Mouse (Mus musculus) heart, embryonic 11.5 days (tissue): ENCODE measurements around the gene Gm9803. TPM values are rescaled to one million over a fixed set of nuclear protein-coding genes. Genes with fewer than 3 reads are reported as not detected.
A peak's percentile ranks its signal among the peaks of the same experiment; 100 is the strongest.

Experiments
- ATAC-seq: fragments of 200-750 bp; cut with Nextera tagmentation; replicated peaks from 2 replicates; pipeline ENCODE4 v1.8.0; 2017; ENCODE audit warnings: moderate library complexity; ENCODE audit not compliant: insufficient number of reproducible peaks, low FRiP score, low TSS enrichment
- H3K27ac ChIP-seq: fragments of 300-500 bp; sonication (generic); 2 replicates; pipeline ENCODE4 v1.5.1; 2014; ENCODE audit warnings: mild to moderate bottlenecking, low read depth, low read length
- H3K27me3 ChIP-seq: fragments of 300-500 bp; sonication (generic); 2 replicates; pipeline ENCODE4 v1.6.1; 2014; ENCODE audit warnings: mild to moderate bottlenecking, low read length, mixed read lengths; ENCODE audit not compliant: control insufficient read depth, insufficient read depth
- H3K36me3 ChIP-seq: fragments of 300-500 bp; sonication (generic); 2 replicates; pipeline ENCODE4 v1.6.1; 2014; ENCODE audit warnings: mild to moderate bottlenecking, low read length, moderate library complexity, mixed read lengths; ENCODE audit not compliant: control insufficient read depth, insufficient read depth
- H3K4me1 ChIP-seq: fragments of 300-500 bp; sonication (generic); 2 replicates; pipeline ENCODE4 v1.6.1; 2014; ENCODE audit warnings: low read length; ENCODE audit not compliant: control insufficient read depth, insufficient read depth
- H3K4me2 ChIP-seq: fragments of 300-500 bp; sonication (generic); 2 replicates; pipeline ENCODE4 v1.6.1; 2014; ENCODE audit warnings: mild to moderate bottlenecking, moderate library complexity
- H3K4me3 ChIP-seq: fragments of 300-500 bp; sonication (generic); 2 replicates; pipeline ENCODE4 v1.5.1; 2014; ENCODE audit warnings: low read depth, low read length
- H3K9ac ChIP-seq: fragments of 300-500 bp; sonication (generic); 2 replicates; pipeline ENCODE4 v1.6.1; 2014; ENCODE audit warnings: mild to moderate bottlenecking, low read depth, low read length, moderate library complexity
- H3K9me3 ChIP-seq: fragments of 300-500 bp; sonication (generic); replicated peaks from 2 replicates; pipeline ENCODE4 v1.6.1; 2016; ENCODE audit warnings: low read length; ENCODE audit not compliant: control insufficient read depth
- WGBS: fragments of 180-500 bp; shearing (Covaris S2); extraction: QIAGEN DNeasy Blood & Tissue Kit; methylation state at CpG from one replicate; pipeline ENCODE4 v1.1.7; 2014; ENCODE audit not compliant: insufficient replicate concordance; 5-methylcytosine and 5-hydroxymethylcytosine counted together
- polyA plus RNA-seq: library from polyadenylated mRNA; unstranded; fragments of >200 nt; fragmentation: Nextera tagmentation; extraction: Ambion mirVana; gene quantifications from 2 replicates; pipeline ENCODE4 v1.2.1, GENCODE M21; 2014

Gm9803 gene
- polyA plus RNA-seq, 1 experiment from 2014 or later: 22.7 TPM

GRCm38 (mm10) chr10:43482021-43482420, 41.9 kb upstream of the Gm9803 start:
- 88% methylated on average over 5 of the region's 5 CpGs for WGBS

GRCm38 (mm10) chr10:43483426-43483995, 40.4 kb upstream of the Gm9803 start:
- Histone ChIP-seq H3K27me3 (no peaks in the 10 kb centered on the region), H3K4me1 (peaks cover 28% of the 10 kb centered on the region), H3K36me3 (no peaks in the 10 kb centered on the region), H3K27ac (peak overlapping the region; percentile 85), H3K4me2 (peak overlapping the region; percentile 58), H3K9me3 (no peaks in the 10 kb centered on the region), H3K4me3 (no peak overlapping the region), H3K9ac (peak overlapping the region; percentile 62)
- ATAC-seq: no peak
- WGBS: 25% methylated on average over 9 of the region's 9 CpGs

More at GRCm38 (mm10) chr10:43482021-43482420, 41.9 kb upstream of the Gm9803 start:
- Histone ChIP-seq H3K4me1 (peaks cover 22% of the 10 kb centered on the region), H3K36me3 (no peaks in the 10 kb centered on the region), H3K27ac (no peak overlapping the region), H3K4me3 (no peak overlapping the region), H3K27me3 (no peaks in the 10 kb centered on the region), H3K9me3 (no peaks in the 10 kb centered on the region), H3K4me2 (no peak overlapping the region), H3K9ac (no peak overlapping the region)
- no peak for ATAC-seq

- Histone ChIP-seq H3K36me3 (no peaks in the 10 kb centered on the region), H3K27me3 (no peaks in the 10 kb centered on the region), H3K27ac (no peak overlapping the region), H3K4me2 (no peak overlapping the region), H3K4me1 (peaks cover 46% of the 10 kb centered on the region), H3K9ac (no peak overlapping the region), H3K9me3 (no peaks in the 10 kb centered on the region), H3K4me3 (no peak overlapping the region)
- 81% methylated on average over 6 of the region's 6 CpGs for WGBS
- ATAC-seq: no peak
Measured at GRCm38 (mm10) chr10:43485751-43486268, 38.1 kb upstream of the Gm9803 start.

GRCm38 (mm10) chr10:43487441-43488010, 36.4 kb upstream of the Gm9803 start:
- H3K4me1 ChIP-seq: peaks cover 42% of the 10 kb centered on the region
- H3K27ac ChIP-seq: no peak overlapping the region
- H3K36me3 ChIP-seq: no peaks in the 10 kb centered on the region
- H3K4me2 ChIP-seq: no peak overlapping the region
- no peaks in the 10 kb centered on the region for H3K27me3 ChIP-seq
- H3K4me3 ChIP-seq: no peak overlapping the region
- no peak for ATAC-seq
- H3K9ac ChIP-seq: no peak overlapping the region
- 72% methylated on average over 3 of the region's 3 CpGs for WGBS
- no peaks in the 10 kb centered on the region for H3K9me3 ChIP-seq

GRCm38 (mm10) chr10:43488258-43488657, 35.6 kb upstream of the Gm9803 start:
- Histone ChIP-seq H3K4me1 (peaks cover 37% of the 10 kb centered on the region), H3K27ac (no peak overlapping the region), H3K9me3 (no peaks in the 10 kb centered on the region), H3K4me2 (no peak overlapping the region), H3K4me3 (no peak overlapping the region), H3K27me3 (no peaks in the 10 kb centered on the region), H3K9ac (no peak overlapping the region), H3K36me3 (no peaks in the 10 kb centered on the region)
- WGBS: 79% methylated on average over 4 of the region's 4 CpGs
- no peak for ATAC-seq

GRCm38 (mm10) chr10:43489139-43489538, 34.7 kb upstream of the Gm9803 start:
- H3K4me3 ChIP-seq: no peak overlapping the region

GRCm38 (mm10) chr10:43489550-43489949, 34.3 kb upstream of the Gm9803 start:
- Histone ChIP-seq H3K4me3 (no peak overlapping the region), H3K9ac (no peak overlapping the region), H3K27me3 (no peaks in the 10 kb centered on the region), H3K27ac (peak overlapping the region; percentile 48), H3K4me2 (peak overlapping the region; percentile 39; the same call in 1 of the 2 replicates), H3K36me3 (no peaks in the 10 kb centered on the region), H3K9me3 (no peaks in the 10 kb centered on the region), H3K4me1 (peaks cover 28% of the 10 kb centered on the region)
- 18% methylated on average over 6 of the region's 6 CpGs for WGBS
- peak; percentile 53; the same call in 1 of the 2 replicates for ATAC-seq

More at GRCm38 (mm10) chr10:43489139-43489538, 34.7 kb upstream of the Gm9803 start:
- no peak for ATAC-seq
- Histone ChIP-seq H3K27me3 (no peaks in the 10 kb centered on the region), H3K9ac (no peak overlapping the region), H3K9me3 (no peaks in the 10 kb centered on the region), H3K4me1 (peaks cover 31% of the 10 kb centered on the region), H3K4me2 (peak overlapping the region; percentile 19; the same call in 1 of the 2 replicates), H3K36me3 (no peaks in the 10 kb centered on the region), H3K27ac (0 out of 2 replicates have a peak overlapping the region, but pooled peaks have one; percentile 41)
- WGBS: 83% methylated on average over 7 of the region's 7 CpGs

- Histone ChIP-seq H3K36me3 (no peaks in the 10 kb centered on the region), H3K4me1 (peaks cover 28% of the 10 kb centered on the region), H3K9me3 (no peaks in the 10 kb centered on the region), H3K27ac (peak overlapping the region; percentile 48), H3K27me3 (no peaks in the 10 kb centered on the region), H3K4me3 (no peak overlapping the region), H3K9ac (no peak overlapping the region), H3K4me2 (peak overlapping the region; percentile 39; the same call in 1 of the 2 replicates)
- ATAC-seq: no peak
- WGBS: 64% methylated on average over 8 of the region's 8 CpGs
Measured at GRCm38 (mm10) chr10:43490034-43490433, 33.9 kb upstream of the Gm9803 start.
